Mouse (Mus musculus) bone marrow, adult 2 months (tissue): ENCODE results near the gene Zfp598. TPM values are rescaled to one million over a fixed set of nuclear protein-coding genes. Genes with fewer than 3 reads are reported as not detected.
A peak's percentile ranks its signal among the peaks of the same experiment; 100 is the strongest.

Experiments
- H3K27ac ChIP-seq: fragments of 200-500 bp; 2 replicates; pipeline ENCODE4 v1.5.1; 2012; ENCODE audit warnings: low read depth, mild to moderate bottlenecking, control low read depth, inconsistent platforms, low read length; ENCODE audit not compliant: control insufficient read depth, poor library complexity, insufficient read depth
- H3K4me1 ChIP-seq: fragments of 200-500 bp; 2 replicates; pipeline ENCODE4 v1.6.1; 2011; ENCODE audit warnings: low read length; ENCODE audit not compliant: control insufficient read depth, insufficient read depth
- H3K4me3 ChIP-seq: fragments of 200-500 bp; replicated peaks from 2 replicates; pipeline ENCODE3; 2011; ENCODE audit warnings: mild to moderate bottlenecking, low read depth, low read length, control low read depth; ENCODE audit not compliant: control insufficient read depth
- CTCF ChIP-seq: fragments of 200-500 bp; IDR thresholded peaks from 2 replicates; pipeline ENCODE4 v1.5.1; 2011; ENCODE audit warnings: low read length, control low read depth; ENCODE audit not compliant: control insufficient read depth, insufficient read depth
- POLR2A ChIP-seq: fragments of 200-500 bp; IDR thresholded peaks from 2 replicates; pipeline ENCODE4 v1.6.1; 2011; ENCODE audit warnings: low read depth, mild to moderate bottlenecking, control low read depth, low read length, borderline replicate concordance; ENCODE audit not compliant: control insufficient read depth
- WGBS: fragments of 180-500 bp; shearing (Covaris S2); methylation state at CpG from one replicate; pipeline ENCODE4 v1.1.7; 2018; 5-methylcytosine and 5-hydroxymethylcytosine counted together
- polyA plus RNA-seq: library from polyadenylated mRNA; stranded (reverse); fragments of >200 nt; gene quantifications from 2 replicates; pipeline ENCODE4 v1.2.4, GENCODE M21; 2011; ENCODE audit warnings: low replicate concordance; ENCODE audit not compliant: missing spikeins, insufficient read depth, insufficient read length

The Zfp598 gene
- polyA plus RNA-seq, 1 experiment, result 29.3 TPM

DNA sequence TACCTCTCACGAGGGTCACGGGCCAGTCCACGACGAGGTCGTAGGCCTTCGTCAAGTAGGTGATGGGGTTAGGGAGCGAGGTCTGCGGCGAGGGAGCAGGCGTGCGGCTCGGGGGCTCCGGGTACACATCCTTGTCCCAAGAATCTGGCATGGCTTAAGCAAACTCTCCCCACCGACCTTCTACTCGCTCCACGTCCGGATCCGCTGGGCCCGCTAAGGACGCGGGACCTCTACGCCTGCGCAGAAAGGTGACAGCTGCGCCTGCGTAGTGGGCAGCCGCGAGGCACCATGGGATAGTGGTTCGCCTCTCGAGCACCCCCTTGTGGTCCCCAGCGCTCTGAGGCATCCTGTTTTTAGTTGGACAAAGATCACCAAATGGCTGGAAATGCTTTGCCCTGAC, 54.7 kb downstream of the Zfp598 start, which contains the start of gene Ndufb10:
Ndufb10 (minus strand) TSS at position 295 of the 400 bp plus-strand sequence.
- TF ChIP-seq POLR2A, result peak; percentile 95
- TF ChIP-seq CTCF, result peak; percentile 98
- Histone ChIP-seq H3K27ac (peak within 1 kb of the TSS; percentile 57), H3K4me1 (no peaks in the 10 kb centered on the region; the same call in 1 of the 2 replicates), H3K4me3 (peak within 1 kb of the TSS; percentile 94)
- under 1% methylated on average over 30 of the region's 30 CpGs for WGBS

GRCm38 (mm10) chr17:24725637-24726390, 56.3 kb downstream of the Zfp598 start:
- no peaks in the 10 kb centered on the region; the same call in 1 of the 2 replicates for H3K4me1 ChIP-seq
- 61% methylated on average over 3 of the region's 3 CpGs for WGBS
- H3K4me3 ChIP-seq, result no peak overlapping the region
- TF ChIP-seq CTCF (no peak), POLR2A (no peak)
- no peak overlapping the region for H3K27ac ChIP-seq

DNA sequence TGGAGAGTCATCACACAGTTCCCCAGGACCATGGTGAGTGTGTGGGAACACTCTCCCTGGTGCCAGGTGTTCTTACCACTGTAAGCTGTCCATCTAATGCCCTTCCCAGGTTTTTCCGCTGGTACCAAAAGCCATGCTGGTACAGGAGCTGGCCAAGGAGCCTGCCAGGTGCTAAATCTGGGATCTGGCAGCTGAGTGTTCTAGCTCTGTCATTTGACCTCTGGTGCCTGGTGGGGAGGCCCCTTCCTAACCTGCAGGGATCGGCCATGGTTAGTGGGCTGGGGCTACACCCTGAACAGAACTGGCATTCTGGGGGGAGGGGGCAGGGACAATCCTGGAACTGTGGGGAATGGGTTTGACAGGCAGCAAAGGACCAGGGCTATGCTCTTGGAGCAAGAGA, 58.1 kb downstream of the Zfp598 start, which contains the start of gene Rpl3l:
Rpl3l (plus strand) TSS at position 203 of the 400 bp plus-strand sequence.
- H3K4me1 ChIP-seq, result no peaks in the 10 kb centered on the region; the same call in 1 of the 2 replicates
- no peak within 1 kb of the TSS for H3K27ac ChIP-seq
- TF ChIP-seq CTCF (no peak), POLR2A (no peak)
- H3K4me3 ChIP-seq, result no peak within 1 kb of the TSS
- 76% methylated on average over 2 of the region's 2 CpGs for WGBS

DNA sequence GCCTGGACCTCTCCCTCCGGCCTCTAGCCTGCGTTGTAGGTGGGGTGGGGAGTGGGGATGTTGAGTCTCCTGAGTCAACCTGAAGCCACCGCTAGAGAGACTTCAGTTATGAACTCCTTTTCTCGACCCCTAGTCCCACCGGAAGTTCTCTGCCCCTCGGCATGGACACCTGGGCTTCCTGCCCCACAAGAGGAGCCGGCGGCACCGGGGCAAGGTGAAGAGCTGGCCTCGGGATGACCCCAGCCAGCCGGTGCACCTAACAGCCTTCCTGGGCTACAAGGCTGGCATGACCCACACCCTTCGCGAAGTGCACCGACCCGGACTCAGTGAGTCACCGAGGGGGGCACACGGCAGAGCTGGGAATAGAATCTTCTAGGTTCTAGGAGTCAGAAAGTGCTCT, 58.7 kb downstream of the Zfp598 start:
- WGBS, result 77% methylated on average over 17 of the region's 17 CpGs
- no peaks in the 10 kb centered on the region; the same call in 1 of the 2 replicates for H3K4me1 ChIP-seq
- TF ChIP-seq CTCF (no peak), POLR2A (no peak)

GRCm38 (mm10) chr17:24729067-24729466, 59.6 kb downstream of the Zfp598 start:
- Histone ChIP-seq H3K27ac (no peak overlapping the region), H3K4me3 (no peak overlapping the region), H3K4me1 (no peaks in the 10 kb centered on the region)
- TF ChIP-seq CTCF, result no peak
- 82% methylated on average over 6 of the region's 6 CpGs for WGBS

More for the DNA sequence above, 58.7 kb downstream of the Zfp598 start:
- no peak overlapping the region for H3K27ac ChIP-seq
- no peak overlapping the region for H3K4me3 ChIP-seq

DNA sequence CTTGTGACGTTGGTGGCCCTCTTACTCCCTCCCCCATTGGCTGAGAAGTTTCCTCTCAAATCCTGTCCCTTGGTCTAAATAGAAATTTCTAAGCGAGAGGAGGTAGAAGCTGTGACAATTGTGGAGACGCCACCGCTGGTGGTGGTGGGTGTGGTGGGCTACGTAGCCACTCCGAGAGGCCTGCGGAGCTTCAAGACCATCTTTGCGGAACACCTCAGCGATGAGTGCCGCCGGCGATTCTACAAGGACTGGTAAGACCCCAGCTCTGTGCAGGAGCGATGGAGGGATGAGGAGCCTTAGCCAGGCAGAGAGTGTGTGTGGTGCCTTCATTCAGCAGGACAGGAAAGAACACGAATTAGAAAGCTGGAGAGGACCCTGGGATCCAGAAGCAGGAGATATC, 61.3 kb downstream of the Zfp598 start:
- 78% methylated on average over 14 of the region's 14 CpGs for WGBS
- Histone ChIP-seq H3K4me3 (no peak overlapping the region), H3K4me1 (no peaks in the 10 kb centered on the region; the same call in 1 of the 2 replicates), H3K27ac (no peak overlapping the region)
- TF ChIP-seq CTCF, result no peak
- no peak for TF ChIP-seq POLR2A

Other genes with a start within 250 kb of the Zfp598 start
- 10.7 and 11.8 TPM in 2 replicates for gene Eci1, start 243.0 kb upstream of the Zfp598 start, polyA plus RNA-seq
- 5.0 and 21.3 TPM in 2 replicates for gene Dnase1l2, start 226.6 kb upstream of the Zfp598 start, polyA plus RNA-seq
- gene E4f1, start 199.4 kb upstream of the Zfp598 start, polyA plus RNA-seq, result 34.5 and 70.1 TPM in 2 replicates
- gene Pgp, start 199.3 kb upstream of the Zfp598 start, polyA plus RNA-seq, result 33.0 and 34.7 TPM in 2 replicates
- gene Bricd5, start 195.8 kb upstream of the Zfp598 start, polyA plus RNA-seq, result 3.3 TPM in 1 of 2 replicates, not detected in the other
- 9.8 and 22.9 TPM in 2 replicates for gene Mlst8, start 190.6 kb upstream of the Zfp598 start, polyA plus RNA-seq
- not detected in 2 replicates for gene Caskin1, start 181.1 kb upstream of the Zfp598 start, polyA plus RNA-seq
- gene Traf7, start 141.7 kb upstream of the Zfp598 start, polyA plus RNA-seq, result 79.2 and 108 TPM in 2 replicates
- not detected in 2 replicates for gene Rab26, start 135.5 kb upstream of the Zfp598 start, polyA plus RNA-seq
- gene Pkd1, start 119.9 kb upstream of the Zfp598 start, polyA plus RNA-seq, result 10.4 and 17.9 TPM in 2 replicates
- gene Tsc2, start 37.1 kb upstream of the Zfp598 start, polyA plus RNA-seq, result 38.1 and 92.1 TPM in 2 replicates
- 4.6 and 6.5 TPM in 2 replicates for gene Nthl1, start 37.0 kb upstream of the Zfp598 start, polyA plus RNA-seq
- 5.2 and 5.9 TPM in 2 replicates for gene Slc9a3r2, start 19.4 kb upstream of the Zfp598 start, polyA plus RNA-seq
- not detected in 2 replicates for gene Npw, start 11.2 kb upstream of the Zfp598 start, polyA plus RNA-seq
- gene Syngr3, start 20.3 kb downstream of the Zfp598 start, polyA plus RNA-seq, result not detected in 2 replicates
- gene Gfer, start 26.5 kb downstream of the Zfp598 start, polyA plus RNA-seq, result 19.3 and 42.9 TPM in 2 replicates
- gene Noxo1, start 26.5 kb downstream of the Zfp598 start, polyA plus RNA-seq, result 2.1 and 2.5 TPM in 2 replicates
- 19.4 and 28.1 TPM in 2 replicates for gene Tbl3, start 38.0 kb downstream of the Zfp598 start, polyA plus RNA-seq
- not detected in 2 replicates for gene Rnf151, start 48.4 kb downstream of the Zfp598 start, polyA plus RNA-seq
- 828 and 1,146 TPM in 2 replicates for gene Rps2, start 48.4 kb downstream of the Zfp598 start, polyA plus RNA-seq
- 150 and 172 TPM in 2 replicates for gene Ndufb10, start 54.8 kb downstream of the Zfp598 start, polyA plus RNA-seq
- gene Rpl3l, start 58.1 kb downstream of the Zfp598 start, polyA plus RNA-seq, result 2.5 TPM in 1 of 2 replicates, not detected in the other
- 106 and 309 TPM in 2 replicates for gene Msrb1, start 67.0 kb downstream of the Zfp598 start, polyA plus RNA-seq
- gene Hs3st6, start 83.3 kb downstream of the Zfp598 start, polyA plus RNA-seq, result 2.2 TPM in 1 of 2 replicates, not detected in the other
- 0.77 TPM in 1 of 2 replicates, not detected in the other for gene Meiob, start 134.6 kb downstream of the Zfp598 start, polyA plus RNA-seq
- 92.4 and 146 TPM in 2 replicates for gene Hagh, start 170.5 kb downstream of the Zfp598 start, polyA plus RNA-seq
- gene Fahd1, start 180.7 kb downstream of the Zfp598 start, polyA plus RNA-seq, result 51.5 and 67.1 TPM in 2 replicates
- gene Igfals, start 196.3 kb downstream of the Zfp598 start, polyA plus RNA-seq, result not detected in 2 replicates
- 34.2 and 45.6 TPM in 2 replicates for gene Nubp2, start 216.7 kb downstream of the Zfp598 start, polyA plus RNA-seq
- gene Spsb3, start 217.0 kb downstream of the Zfp598 start, polyA plus RNA-seq, result 37.8 and 47.2 TPM in 2 replicates
- gene Eme2, start 225.4 kb downstream of the Zfp598 start, polyA plus RNA-seq, result 8.2 and 35.6 TPM in 2 replicates
- gene Mrps34, start 225.4 kb downstream of the Zfp598 start, polyA plus RNA-seq, result 23.4 and 43.9 TPM in 2 replicates
- 51.7 and 64.3 TPM in 2 replicates for gene Nme3, start 226.8 kb downstream of the Zfp598 start, polyA plus RNA-seq